Mouse (Mus musculus) ES-Bruce4 (cell line): ENCODE results near the gene Entpd1. TPM values are rescaled to one million over a fixed set of nuclear protein-coding genes. Genes with fewer than 3 reads are reported as not detected.

Experiments used
- H3K27ac ChIP-seq: 2 replicates; pipeline ENCODE4 v1.5.1; 2012; ENCODE audit warnings: low read length, inconsistent platforms; ENCODE audit not compliant: insufficient read depth
- H3K27me3 ChIP-seq: 2 replicates; pipeline ENCODE4 v1.6.1; 2012; ENCODE audit warnings: mild to moderate bottlenecking, low read length, inconsistent platforms; ENCODE audit not compliant: control insufficient read depth, poor library complexity, insufficient read depth, severe bottlenecking
- H3K36me3 ChIP-seq: 2 replicates; pipeline ENCODE4 v1.6.1; 2012; ENCODE audit warnings: inconsistent platforms, mild to moderate bottlenecking, low read length, moderate library complexity; ENCODE audit not compliant: control insufficient read depth, poor library complexity, insufficient read depth, severe bottlenecking
- H3K4me1 ChIP-seq: one replicate; pipeline ENCODE4 v1.8.1; 2011; ENCODE audit warnings: low read length; ENCODE audit not compliant: control insufficient read depth, insufficient read depth
- H3K4me3 ChIP-seq: 2 replicates; pipeline ENCODE4 v1.5.1; 2011; ENCODE audit warnings: low read depth, mild to moderate bottlenecking, low read length
- H3K9ac ChIP-seq: 2 replicates; pipeline ENCODE4 v1.6.1; 2012; ENCODE audit warnings: low read depth, mild to moderate bottlenecking, inconsistent platforms; ENCODE audit not compliant: poor library complexity, severe bottlenecking
- H3K9me3 ChIP-seq: replicated peaks from 2 replicates; pipeline ENCODE4 v1.6.1; 2012; ENCODE audit warnings: mild to moderate bottlenecking, low read length, inconsistent platforms; ENCODE audit not compliant: control insufficient read depth, poor library complexity, insufficient read depth, severe bottlenecking
- CTCF ChIP-seq: IDR thresholded peaks from one replicate; pipeline ENCODE4 v1.8.1; 2011; ENCODE audit warnings: low read depth, low read length
- EP300 ChIP-seq: IDR thresholded peaks from 2 replicates; pipeline ENCODE4 v1.6.1; 2011; ENCODE audit warnings: low read depth, low read length; ENCODE audit not compliant: insufficient read depth
- POLR2A ChIP-seq: IDR thresholded peaks from one replicate; pipeline ENCODE4 v1.8.1; 2011; ENCODE audit warnings: low read length; ENCODE audit not compliant: insufficient read depth
- polyA plus RNA-seq: library from polyadenylated mRNA; stranded (reverse); fragments of >200 nt; gene quantifications from 2 replicates; pipeline ENCODE4 v1.2.4, GENCODE M21; 2011; ENCODE audit warnings: low read depth; ENCODE audit not compliant: missing spikeins, insufficient read depth, insufficient read length

Gene Entpd1
- polyA plus RNA-seq, 1 experiment = not detected

GRCm38 (mm10) chr19:40662727-40663126 lies 50.6 kb downstream of the Entpd1 start:
- Histone ChIP-seq H3K36me3 (no peaks in the 10 kb centered on the region), H3K4me1 (no peaks in the 10 kb centered on the region), H3K27me3 (no peaks in the 10 kb centered on the region), H3K4me3 (no peak overlapping the region), H3K9me3 (no peaks in the 10 kb centered on the region), H3K27ac (no peak overlapping the region), H3K9ac (no peak overlapping the region)
- no peak for TF ChIP-seq EP300
- no peak for TF ChIP-seq CTCF
- TF ChIP-seq POLR2A = no peak

GRCm38 (mm10) chr19:40665778-40666177 lies 53.6 kb downstream of the Entpd1 start:
- TF ChIP-seq POLR2A (no peak), CTCF (no peak), EP300 (no peak)
- Histone ChIP-seq H3K4me3 (no peak overlapping the region), H3K36me3 (no peaks in the 10 kb centered on the region)

GRCm38 (mm10) chr19:40667111-40667510 lies 54.9 kb downstream of the Entpd1 start:
- Histone ChIP-seq H3K4me3 (no peak overlapping the region), H3K27me3 (no peaks in the 10 kb centered on the region), H3K9me3 (no peaks in the 10 kb centered on the region), H3K9ac (no peak overlapping the region), H3K4me1 (no peaks in the 10 kb centered on the region), H3K27ac (no peak overlapping the region), H3K36me3 (no peaks in the 10 kb centered on the region)
- TF ChIP-seq EP300 = no peak
- TF ChIP-seq POLR2A = no peak
- no peak for TF ChIP-seq CTCF

More at GRCm38 (mm10) chr19:40665778-40666177, 53.6 kb downstream of the Entpd1 start:
- no peak overlapping the region for H3K9ac ChIP-seq
- H3K27me3 ChIP-seq = no peaks in the 10 kb centered on the region
- no peak overlapping the region for H3K27ac ChIP-seq
- H3K4me1 ChIP-seq = no peaks in the 10 kb centered on the region
- no peaks in the 10 kb centered on the region for H3K9me3 ChIP-seq

- TF ChIP-seq CTCF (no peak), EP300 (no peak), POLR2A (no peak)
- H3K9me3 ChIP-seq = 0 out of 2 replicates have a peak, but pooled peaks cover 3% of the 10 kb centered on the region
- no peaks in the 10 kb centered on the region for H3K27me3 ChIP-seq
- no peak overlapping the region for H3K4me3 ChIP-seq
- H3K36me3 ChIP-seq = no peaks in the 10 kb centered on the region
- no peak overlapping the region for H3K27ac ChIP-seq
- H3K4me1 ChIP-seq = no peaks in the 10 kb centered on the region
- no peak overlapping the region for H3K9ac ChIP-seq
These were observed 63.2 kb downstream of the Entpd1 start for GRCm38 (mm10) chr19:40675329-40675728.

- Histone ChIP-seq H3K27ac (no peak overlapping the region), H3K36me3 (no peaks in the 10 kb centered on the region), H3K4me3 (no peak overlapping the region), H3K9ac (no peak overlapping the region), H3K4me1 (no peaks in the 10 kb centered on the region), H3K27me3 (no peaks in the 10 kb centered on the region), H3K9me3 (0 out of 2 replicates have a peak, but pooled peaks cover 3% of the 10 kb centered on the region)
- TF ChIP-seq EP300 = no peak
- TF ChIP-seq POLR2A = no peak
- TF ChIP-seq CTCF = no peak
These were observed 65.9 kb downstream of the Entpd1 start for GRCm38 (mm10) chr19:40678087-40678486.

- Histone ChIP-seq H3K9ac (no peak overlapping the region), H3K4me3 (no peak overlapping the region), H3K27me3 (no peaks in the 10 kb centered on the region), H3K27ac (no peak overlapping the region), H3K9me3 (0 out of 2 replicates have a peak, but pooled peaks cover 3% of the 10 kb centered on the region), H3K4me1 (no peaks in the 10 kb centered on the region), H3K36me3 (no peaks in the 10 kb centered on the region)
- TF ChIP-seq POLR2A (no peak), EP300 (no peak), CTCF (no peak)
These were observed 66.6 kb downstream of the Entpd1 start for GRCm38 (mm10) chr19:40678532-40679307.
